Mouse (Mus musculus) cerebellum, adult 9-11 months (tissue): ENCODE measurements at regions not wholly inside any gene's neighbourhood (a gene's known extent, or its start where the extent isn't known, plus 50 kb on each side); places are given as distances from the start of the nearest gene placed in this dataset.

Source experiments
- DNase-seq: peaks from one replicate; pipeline ENCODE4 v3.0.0; 2022

GRCm38 (mm10) chr19:53476768-53477547 lies 52.0 kb upstream of the Dusp5 start:
- DNase-seq: peak; percentile 31

GRCm38 (mm10) chr19:53469256-53469655 lies 59.7 kb upstream of the Dusp5 start:
- DNase-seq: no peak

DNA sequence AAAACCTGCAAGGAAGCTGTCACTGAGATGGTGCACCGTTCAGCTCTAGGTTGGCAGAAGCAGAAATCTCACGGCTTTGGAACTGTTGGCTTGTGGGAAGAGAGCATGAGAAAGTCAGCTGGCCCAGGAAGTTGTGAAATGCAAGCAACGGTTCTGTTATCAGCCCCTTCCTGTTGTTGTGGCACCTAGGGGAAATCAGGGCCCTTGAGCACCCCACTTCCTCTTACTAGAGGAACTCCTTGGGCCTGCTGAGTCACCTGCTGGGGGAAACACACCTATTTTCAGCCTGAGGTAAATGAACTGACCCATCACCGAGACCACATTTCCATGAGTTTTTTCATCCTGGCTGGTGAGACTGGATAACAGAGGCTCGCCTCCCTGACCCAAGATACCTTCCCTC lies 64.2 kb upstream of the Dusp5 start:
- DNase-seq: no peak

DNA sequence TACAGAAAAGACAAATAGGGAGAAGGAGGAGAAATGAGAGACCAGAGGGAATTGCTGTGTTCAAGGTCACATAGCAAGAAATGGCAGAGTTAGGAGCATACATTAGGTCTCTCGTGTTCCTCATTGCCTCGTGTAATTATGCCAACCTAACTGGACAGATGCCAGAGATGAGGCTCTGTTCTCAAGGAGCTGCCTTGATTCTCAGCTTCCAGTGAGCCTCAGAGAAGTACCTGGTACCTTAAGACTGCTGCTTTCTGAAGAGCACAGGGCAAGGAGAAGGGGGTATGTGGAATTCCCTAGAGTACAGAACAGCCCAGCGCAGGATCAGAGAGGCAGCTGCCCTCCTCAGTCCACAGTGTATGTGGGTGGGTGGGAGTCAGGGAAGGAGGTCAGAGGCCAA lies 64.8 kb upstream of the Dusp5 start:
- peak; percentile 52 for DNase-seq

DNA sequence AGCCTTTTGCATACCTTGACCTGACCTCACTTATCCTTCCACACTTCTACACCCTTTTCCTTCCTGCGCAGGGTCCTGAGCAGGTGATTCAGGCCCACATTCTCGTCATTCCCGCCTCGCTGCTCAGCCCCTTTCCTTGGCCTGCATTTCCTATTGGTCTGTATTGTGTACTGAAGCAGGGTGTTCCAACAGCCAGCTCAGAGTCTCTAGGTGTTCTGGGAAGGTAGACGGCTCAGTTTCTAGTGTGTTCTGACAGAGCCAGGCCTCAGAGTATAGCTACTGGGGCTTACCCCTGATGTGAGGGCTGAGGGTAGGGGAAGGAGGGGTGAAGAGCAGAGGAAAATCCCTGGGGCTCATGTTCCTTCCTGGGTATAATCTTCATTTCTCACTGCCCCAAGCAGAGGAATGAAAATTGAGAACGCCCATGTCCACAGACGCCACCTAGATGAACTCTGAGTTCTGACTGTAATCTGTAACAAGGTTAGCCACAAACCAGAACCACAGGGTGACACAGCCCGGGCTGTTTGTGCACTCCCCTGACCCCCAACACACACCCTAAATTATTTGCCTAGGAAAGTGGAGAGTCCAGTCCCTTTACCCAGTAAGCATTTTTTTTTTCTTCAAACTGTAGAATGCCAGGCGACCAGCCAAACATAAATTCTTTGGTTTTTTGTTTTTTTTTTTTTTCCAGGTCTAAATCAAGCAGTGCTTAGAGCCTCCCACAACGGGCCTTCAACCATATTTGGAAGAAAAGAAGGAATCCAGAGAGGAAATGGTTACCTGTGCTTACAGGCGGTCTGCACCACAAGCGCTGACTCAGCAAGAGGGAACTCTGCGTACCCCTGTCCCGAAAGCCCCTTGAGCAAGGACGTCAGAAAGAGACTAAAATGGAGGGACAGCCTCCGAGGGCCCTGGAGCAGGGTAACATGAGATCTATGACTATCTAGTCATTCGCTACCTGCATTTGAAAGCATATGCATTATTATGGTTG lies 67.6 kb upstream of the Dusp5 start:
- DNase-seq: peak; percentile 30

GRCm38 (mm10) chr19:53460312-53461024 lies 68.4 kb upstream of the Dusp5 start:
- peak; percentile 41 for DNase-seq

DNA sequence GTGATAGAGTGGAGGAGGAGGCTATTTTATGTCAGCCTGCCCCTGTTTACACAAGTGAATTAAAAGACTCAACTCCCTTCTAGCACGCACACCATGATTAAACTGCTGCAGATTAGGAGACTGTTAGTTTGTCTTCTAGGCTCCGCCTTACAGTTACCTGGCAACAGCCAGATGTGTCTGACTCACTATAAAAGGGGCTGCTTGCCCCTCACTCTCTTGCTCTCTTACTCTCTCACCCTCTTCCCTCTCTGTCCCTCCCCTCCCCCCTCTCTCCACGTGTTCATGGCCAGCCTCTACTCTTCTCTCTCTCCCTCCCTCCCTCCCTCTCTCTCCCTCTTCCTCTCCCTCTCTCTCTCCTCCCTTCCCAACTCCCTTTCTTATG lies 69.0 kb upstream of the Smndc1 start:
- DNase-seq: no peak

DNA sequence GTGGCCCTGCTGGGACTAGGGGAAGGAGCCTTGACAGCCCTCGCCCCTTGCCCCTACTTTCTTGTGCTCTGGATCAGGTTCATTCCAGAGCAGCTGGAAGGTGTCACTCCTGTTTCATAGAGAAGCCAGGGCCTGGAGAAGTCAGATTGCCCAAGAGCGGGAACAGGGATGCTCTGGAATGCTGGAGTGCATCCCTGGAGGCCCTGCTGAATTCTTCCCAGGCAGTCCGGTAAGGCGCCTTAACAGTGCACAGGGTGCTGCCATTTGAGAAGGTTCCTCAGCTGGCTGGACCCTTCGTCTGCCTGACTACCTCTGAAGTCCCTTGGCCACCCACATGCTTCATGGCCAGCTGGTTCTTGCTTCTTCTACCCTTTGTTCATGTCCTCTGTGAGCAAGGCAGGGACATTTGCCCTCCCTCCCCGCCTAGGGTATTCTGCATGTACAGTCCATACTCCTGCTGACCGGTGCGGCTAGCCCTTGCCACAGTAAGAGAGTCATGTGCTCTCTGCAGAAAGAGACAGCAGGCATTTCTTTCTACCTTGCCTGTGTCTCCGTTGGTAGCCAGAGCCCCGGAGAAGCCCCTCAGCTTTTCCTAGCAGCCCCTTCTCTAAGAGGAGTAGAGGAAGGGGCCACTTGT lies 68.5 kb upstream of the Smndc1 start:
- DNase-seq: no peak

GRCm38 (mm10) chr19:53456681-53457080 lies 66.3 kb upstream of the Smndc1 start:
- no peak for DNase-seq

DNA sequence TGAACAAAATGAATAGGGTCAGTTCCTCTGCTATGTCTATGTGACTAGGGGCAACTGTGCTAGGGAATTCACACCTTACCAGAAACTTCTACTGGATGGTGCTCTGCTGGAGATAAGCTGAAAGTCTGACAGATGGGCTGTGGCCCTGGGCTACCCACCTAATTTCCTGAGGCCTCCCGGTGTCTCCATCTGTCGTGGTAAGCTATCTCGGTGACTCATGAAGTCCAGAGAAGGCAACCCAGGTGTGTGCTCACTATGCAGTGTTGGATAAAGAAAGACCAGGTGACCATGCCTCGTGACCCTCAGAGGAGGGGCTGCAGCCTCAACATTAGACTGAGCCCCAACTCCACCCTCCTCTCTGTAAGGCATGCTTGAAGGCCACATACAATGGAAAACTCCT lies 64.2 kb upstream of the Smndc1 start:
- DNase-seq: peak; percentile 93

DNA sequence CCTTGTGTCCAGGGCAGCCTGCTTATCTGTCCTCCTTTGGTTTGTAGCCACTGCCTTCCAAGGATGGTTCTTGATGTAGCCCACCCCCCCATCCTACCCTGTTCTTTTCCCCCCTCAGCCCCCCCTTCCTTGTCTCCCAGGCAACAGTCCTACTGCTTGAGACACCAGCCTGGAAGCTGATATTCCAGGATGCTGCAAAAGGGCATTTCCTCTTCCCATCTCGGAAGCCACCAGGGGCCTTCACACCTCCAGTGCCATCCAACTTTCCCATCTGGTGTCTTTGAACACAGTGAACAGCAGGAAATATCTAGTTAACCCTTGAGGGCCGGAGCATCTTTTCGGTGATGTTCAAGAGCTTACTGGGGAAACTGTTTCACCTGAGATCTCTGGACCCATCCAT lies 63.7 kb upstream of the Smndc1 start:
- peak; percentile 93 for DNase-seq

DNA sequence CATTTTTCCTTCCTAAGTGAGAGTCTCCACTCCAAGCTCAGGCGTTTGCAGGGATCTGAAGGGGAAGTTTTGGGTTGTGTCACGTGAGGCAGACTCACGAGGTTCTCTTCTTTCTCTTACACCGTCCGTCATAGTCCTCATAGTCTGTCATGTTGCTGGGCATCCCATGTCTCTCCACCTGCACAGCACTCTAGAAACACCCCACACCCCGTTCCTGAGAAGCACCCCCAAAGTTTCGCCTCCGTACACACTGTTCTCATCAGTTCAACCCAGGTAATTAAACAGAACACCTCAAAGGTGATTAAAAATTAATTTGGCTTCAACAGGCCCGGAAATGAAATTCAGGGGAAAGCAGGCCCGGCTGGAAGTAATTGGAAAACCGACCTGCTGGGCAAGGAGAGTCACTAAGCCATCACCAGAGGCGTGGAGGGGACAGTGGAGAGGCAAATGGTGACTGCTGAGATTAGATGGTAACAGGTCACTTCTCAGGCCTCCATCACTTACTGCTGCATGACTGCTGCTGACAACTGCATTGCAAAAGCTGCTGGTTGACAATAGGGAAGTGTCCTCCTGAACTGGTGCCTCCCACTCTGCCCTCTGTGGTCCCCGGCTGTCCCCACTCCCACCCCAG lies 63.1 kb upstream of the Smndc1 start:
- DNase-seq: peak; percentile 81

DNA sequence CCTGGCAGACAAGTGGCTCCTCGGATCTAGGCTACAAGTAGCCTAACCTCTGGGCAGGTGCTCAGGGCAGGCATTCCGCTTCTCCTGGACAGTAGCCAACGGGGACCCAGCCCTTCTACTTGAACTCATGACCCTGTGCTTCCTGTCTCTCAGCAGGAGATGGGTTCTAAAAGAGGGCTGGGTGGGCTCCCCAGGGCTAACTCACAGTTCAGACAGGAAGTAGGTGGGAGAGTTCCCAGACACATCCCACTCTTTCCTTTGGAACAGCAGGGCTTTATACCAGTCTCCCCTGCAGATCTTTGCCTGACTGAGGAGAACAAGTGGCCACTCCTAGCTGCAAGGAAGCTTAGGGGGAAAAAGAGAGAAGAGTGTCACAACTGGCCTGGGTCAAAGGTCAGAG lies 62.0 kb upstream of the Smndc1 start:
- peak; percentile 66 for DNase-seq

DNA sequence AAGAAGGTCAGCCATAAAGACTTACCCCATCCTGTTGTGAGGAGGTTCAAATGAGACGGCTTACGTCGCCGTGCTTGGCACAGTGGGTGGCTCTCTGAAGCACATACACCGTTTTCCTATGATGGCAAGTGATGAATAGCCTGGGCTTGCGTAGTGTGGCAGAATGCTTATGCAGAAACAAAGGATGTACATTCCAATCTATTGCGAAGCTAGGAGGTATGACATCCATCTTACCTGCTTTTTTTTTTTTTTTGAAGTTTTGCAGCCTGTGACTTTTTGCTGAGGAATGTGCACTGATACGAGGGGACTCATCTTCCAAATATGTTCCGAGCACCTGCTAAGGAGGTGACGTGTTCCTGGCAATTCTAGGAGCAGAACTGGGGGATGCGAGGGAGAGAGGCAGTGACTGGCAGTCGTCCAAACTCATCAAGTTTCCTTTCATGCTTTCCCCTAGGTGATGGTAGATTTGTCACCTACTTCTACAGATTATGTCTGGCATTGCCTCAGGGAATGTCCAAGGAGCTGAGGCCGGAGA lies 61.1 kb upstream of the Smndc1 start:
- DNase-seq: peak; percentile 66

GRCm38 (mm10) chr19:53450624-53451387 lies 60.4 kb upstream of the Smndc1 start:
- DNase-seq: peak; percentile 37

DNA sequence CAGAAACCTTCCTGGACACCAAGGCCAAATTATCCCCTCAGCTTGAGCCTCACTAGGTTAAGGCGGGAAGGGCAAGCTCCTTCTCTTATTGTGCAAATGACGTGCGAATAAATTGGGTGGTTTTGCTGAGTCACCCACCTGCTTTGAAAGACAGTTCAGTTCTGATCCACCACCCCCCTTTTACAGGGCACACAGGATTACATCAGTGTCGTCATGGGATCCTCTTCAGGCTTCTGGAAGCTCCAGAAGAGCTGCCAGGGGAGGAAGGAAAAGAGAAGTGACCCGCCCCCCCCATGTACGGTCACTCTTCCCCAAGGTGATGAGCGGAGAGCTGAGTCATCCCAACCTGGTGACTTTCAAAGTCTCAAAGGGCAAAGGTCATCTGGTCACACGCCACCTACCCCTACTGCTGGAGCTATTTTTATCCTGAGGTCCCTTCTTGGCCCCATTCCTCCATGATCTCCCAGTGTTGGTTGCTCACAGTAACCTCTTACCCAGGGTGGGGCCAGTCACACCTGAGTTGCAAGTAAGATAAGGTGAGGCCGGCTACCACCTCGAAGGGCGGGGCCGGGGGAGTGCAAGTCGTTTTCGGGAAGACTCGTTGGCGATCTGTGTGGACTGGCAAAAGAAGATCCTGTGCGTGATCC lies 58.9 kb upstream of the Smndc1 start:
- peak; percentile 60 for DNase-seq

GRCm38 (mm10) chr19:53448206-53448605 lies 57.8 kb upstream of the Smndc1 start:
- no peak for DNase-seq

DNA sequence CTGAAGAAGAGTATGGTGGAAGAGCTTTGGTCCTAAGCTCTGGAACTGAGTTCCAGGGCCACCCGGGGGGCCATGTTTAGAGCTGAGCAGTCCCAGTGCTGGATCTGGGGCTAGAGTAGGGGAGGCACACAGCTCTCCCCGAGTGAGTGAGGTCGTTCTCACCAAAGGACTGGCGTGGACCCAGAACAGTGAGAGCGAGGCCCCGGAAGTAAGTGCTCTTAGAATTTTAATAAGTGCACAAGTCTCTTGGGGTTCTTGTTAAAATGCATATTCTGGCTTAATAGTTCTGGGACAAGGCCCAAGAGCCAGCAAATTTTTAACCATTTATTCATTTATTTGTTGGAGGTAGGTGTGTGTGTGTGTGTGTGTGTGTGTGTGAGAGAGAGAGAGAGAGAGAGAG lies 57.4 kb upstream of the Smndc1 start:
- DNase-seq: no peak

GRCm38 (mm10) chr19:53446216-53446615 lies 55.8 kb upstream of the Smndc1 start:
- no peak for DNase-seq

GRCm38 (mm10) chr19:53444646-53445045 lies 54.3 kb upstream of the Smndc1 start:
- DNase-seq: no peak
